Mouse (Mus musculus): ENCODE measurements at regions not wholly inside any gene's neighbourhood (a gene's known extent, or its start where the extent isn't known, plus 50 kb on each side); places are given as distances from the start of the nearest gene placed in this dataset.
A peak's percentile ranks its signal among the peaks of the same experiment; 100 is the strongest.

- Histone ChIP-seq H3K4me2 (no peak overlapping the region), H3K9me3 (no peaks in the 10 kb centered on the region), H3K9ac (no peak overlapping the region), H3K4me3 (no peak overlapping the region), H3K27me3 (no peaks in the 10 kb centered on the region), H3K4me1 (peaks cover 63% of the 10 kb centered on the region), H3K27ac (peak overlapping the region; percentile 96), H3K36me3 (no peaks in the 10 kb centered on the region)
- no peak for ATAC-seq (ENCODE audit: insufficient number of reproducible peaks, low FRiP score, low TSS enrichment, low read depth)
- 29% methylated on average over 6 of the region's 6 CpGs for WGBS
Observed at GRCm38 (mm10) chr8:126827681-126828383, 117.8 kb downstream of the Tomm20 start.

GRCm38 (mm10) chr8:126826328-126827285, 119.0 kb downstream of the Tomm20 start:
- H3K4me1 ChIP-seq, result peaks cover 51% of the 10 kb centered on the region
- WGBS, result 4% methylated on average over 11 of the region's 11 CpGs

GRCm38 (mm10) chr8:126825877-126826276, 119.8 kb downstream of the Tomm20 start:
- H3K4me1 ChIP-seq, result peaks cover 57% of the 10 kb centered on the region
- H3K4me3 ChIP-seq, result no peak overlapping the region
- peak overlapping the region; percentile 96 for H3K27ac ChIP-seq
- H3K9ac ChIP-seq, result no peak overlapping the region
- H3K9me3 ChIP-seq, result no peaks in the 10 kb centered on the region
- H3K27me3 ChIP-seq, result no peaks in the 10 kb centered on the region
- WGBS, result 11% methylated on average over 3 of the region's 3 CpGs
- ATAC-seq (ENCODE audit: insufficient number of reproducible peaks, low FRiP score, low TSS enrichment, low read depth), result no peak
- H3K4me2 ChIP-seq, result peak overlapping the region; percentile 19; the same call in 1 of the 2 replicates
- H3K36me3 ChIP-seq, result no peaks in the 10 kb centered on the region

More at GRCm38 (mm10) chr8:126826328-126827285, 119.0 kb downstream of the Tomm20 start:
- peak overlapping the region; percentile 96 for H3K27ac ChIP-seq
- no peak overlapping the region for H3K9ac ChIP-seq
- no peak overlapping the region for H3K4me3 ChIP-seq
- no peaks in the 10 kb centered on the region for H3K9me3 ChIP-seq
- no peaks in the 10 kb centered on the region for H3K27me3 ChIP-seq
- H3K36me3 ChIP-seq, result no peaks in the 10 kb centered on the region
- ATAC-seq (ENCODE audit: insufficient number of reproducible peaks, low FRiP score, low TSS enrichment, low read depth), result peak; percentile 81
- peak overlapping the region; percentile 19; the same call in 1 of the 2 replicates for H3K4me2 ChIP-seq

GRCm38 (mm10) chr8:126824575-126825208, 121.0 kb downstream of the Tomm20 start:
- no peak overlapping the region for H3K9ac ChIP-seq
- no peaks in the 10 kb centered on the region for H3K36me3 ChIP-seq
- no peaks in the 10 kb centered on the region for H3K27me3 ChIP-seq
- H3K4me3 ChIP-seq, result no peak overlapping the region
- no peaks in the 10 kb centered on the region for H3K9me3 ChIP-seq
- peak overlapping the region; percentile 96 for H3K27ac ChIP-seq
- no peak for ATAC-seq (ENCODE audit: insufficient number of reproducible peaks, low FRiP score, low TSS enrichment, low read depth)
- peaks cover 51% of the 10 kb centered on the region for H3K4me1 ChIP-seq
- H3K4me2 ChIP-seq, result no peak overlapping the region
- 46% methylated on average over 9 of the region's 10 CpGs for WGBS

GRCm38 (mm10) chr8:126822269-126822668, 123.4 kb downstream of the Tomm20 start:
- Histone ChIP-seq H3K27ac (no peak overlapping the region), H3K4me1 (peaks cover 39% of the 10 kb centered on the region), H3K36me3 (no peaks in the 10 kb centered on the region), H3K9ac (no peak overlapping the region), H3K4me2 (no peak overlapping the region), H3K9me3 (no peaks in the 10 kb centered on the region), H3K4me3 (no peak overlapping the region), H3K27me3 (no peaks in the 10 kb centered on the region)
- no peak for ATAC-seq (ENCODE audit: insufficient number of reproducible peaks, low FRiP score, low TSS enrichment, low read depth)
- 94% methylated on average over 4 of the region's 4 CpGs for WGBS

- no peak for ATAC-seq (ENCODE audit: insufficient number of reproducible peaks, low FRiP score, low TSS enrichment, low read depth)
- peaks cover 29% of the 10 kb centered on the region for H3K4me1 ChIP-seq
- H3K27me3 ChIP-seq, result no peaks in the 10 kb centered on the region
- peak overlapping the region; percentile 86 for H3K27ac ChIP-seq
- 27% methylated on average over 8 of the region's 8 CpGs for WGBS
- H3K9me3 ChIP-seq, result no peaks in the 10 kb centered on the region
- no peaks in the 10 kb centered on the region for H3K36me3 ChIP-seq
- H3K4me2 ChIP-seq, result no peak overlapping the region
- H3K4me3 ChIP-seq, result no peak overlapping the region
- H3K9ac ChIP-seq, result no peak overlapping the region
Observed at GRCm38 (mm10) chr8:126821279-126821678, 124.4 kb downstream of the Tomm20 start.

- WGBS, result 91% methylated on average over 2 of the region's 2 CpGs
- no peak overlapping the region for H3K4me3 ChIP-seq
- no peak overlapping the region for H3K9ac ChIP-seq
- peaks cover 21% of the 10 kb centered on the region for H3K4me1 ChIP-seq
- H3K36me3 ChIP-seq, result no peaks in the 10 kb centered on the region
- H3K4me2 ChIP-seq, result no peak overlapping the region
- H3K27me3 ChIP-seq, result no peaks in the 10 kb centered on the region
- ATAC-seq (ENCODE audit: insufficient number of reproducible peaks, low FRiP score, low TSS enrichment, low read depth), result no peak
- H3K27ac ChIP-seq, result peak overlapping the region; percentile 86; the same call in 1 of the 2 replicates
- no peaks in the 10 kb centered on the region for H3K9me3 ChIP-seq
Observed at GRCm38 (mm10) chr8:126820502-126820901, 125.1 kb downstream of the Tomm20 start.

- H3K36me3 ChIP-seq, result no peaks in the 10 kb centered on the region
- no peak overlapping the region for H3K4me3 ChIP-seq
- H3K9me3 ChIP-seq, result no peaks in the 10 kb centered on the region
- peaks cover 9% of the 10 kb centered on the region; the same call in 1 of the 2 replicates for H3K4me1 ChIP-seq
- no peak for ATAC-seq (ENCODE audit: insufficient number of reproducible peaks, low FRiP score, low TSS enrichment, low read depth)
- H3K9ac ChIP-seq, result no peak overlapping the region
- no peak overlapping the region for H3K4me2 ChIP-seq
- WGBS, result 73% methylated on average over 3 of the region's 3 CpGs
- H3K27me3 ChIP-seq, result no peaks in the 10 kb centered on the region
- H3K27ac ChIP-seq, result no peak overlapping the region
Observed at GRCm38 (mm10) chr8:126819261-126819660, 126.4 kb downstream of the Tomm20 start.

- Histone ChIP-seq H3K4me1 (peaks cover 6% of the 10 kb centered on the region; the same call in 1 of the 2 replicates), H3K4me2 (no peak overlapping the region), H3K9ac (no peak overlapping the region), H3K9me3 (no peaks in the 10 kb centered on the region), H3K4me3 (no peak overlapping the region), H3K36me3 (no peaks in the 10 kb centered on the region), H3K27ac (no peak overlapping the region), H3K27me3 (no peaks in the 10 kb centered on the region)
- ATAC-seq (ENCODE audit: insufficient number of reproducible peaks, low FRiP score, low TSS enrichment, low read depth), result no peak
- 75% methylated on average over 3 of the region's 3 CpGs for WGBS
Observed at GRCm38 (mm10) chr8:126816155-126816554, 129.5 kb downstream of the Tomm20 start.

GRCm38 (mm10) chr8:126814427-126814826, 131.2 kb downstream of the Tomm20 start:
- Histone ChIP-seq H3K9ac (no peak overlapping the region), H3K36me3 (no peaks in the 10 kb centered on the region), H3K27ac (no peak overlapping the region), H3K4me3 (no peak overlapping the region), H3K4me2 (no peak overlapping the region), H3K27me3 (no peaks in the 10 kb centered on the region), H3K4me1 (0 out of 2 replicates have a peak, but pooled peaks cover 2% of the 10 kb centered on the region), H3K9me3 (no peaks in the 10 kb centered on the region)
- no peak for ATAC-seq (ENCODE audit: insufficient number of reproducible peaks, low FRiP score, low TSS enrichment, low read depth)
- WGBS, result 62% methylated on average over 4 of the region's 4 CpGs

GRCm38 (mm10) chr8:126813621-126814020, 132.0 kb downstream of the Tomm20 start:
- 74% methylated on average over 4 of the region's 4 CpGs for WGBS
- Histone ChIP-seq H3K9ac (no peak overlapping the region), H3K27me3 (no peaks in the 10 kb centered on the region), H3K36me3 (no peaks in the 10 kb centered on the region), H3K4me2 (no peak overlapping the region), H3K27ac (no peak overlapping the region), H3K9me3 (no peaks in the 10 kb centered on the region), H3K4me3 (no peak overlapping the region), H3K4me1 (no peaks in the 10 kb centered on the region)
- no peak for ATAC-seq (ENCODE audit: insufficient number of reproducible peaks, low FRiP score, low TSS enrichment, low read depth)
